Mouse (Mus musculus): ENCODE measurements around the gene Ubc.

- no peak for TF ChIP-seq EP300 (IDR thresholded peaks at IDR 0.05; ENCODE audit: low read depth)
- no peak for TF ChIP-seq CTCF (IDR thresholded peaks at IDR 0.05; ENCODE audit: low read depth)
Observed at GRCm38 (mm10) chr5:125392618-125392976, 2.6 kb upstream of the Ubc start.
